Mouse (Mus musculus) ES-Bruce4 (cell line): Measurements from ENCODE around the gene Galns.

Experiments used
- CTCF ChIP-seq: IDR thresholded peaks from one replicate; pipeline ENCODE4 v1.8.1; 2011; ENCODE audit warnings: low read depth, low read length
- EP300 ChIP-seq: IDR thresholded peaks from 2 replicates; pipeline ENCODE4 v1.6.1; 2011; ENCODE audit warnings: low read depth, low read length; ENCODE audit not compliant: insufficient read depth
- POLR2A ChIP-seq: IDR thresholded peaks from one replicate; pipeline ENCODE4 v1.8.1; 2011; ENCODE audit warnings: low read length; ENCODE audit not compliant: insufficient read depth

- TF ChIP-seq CTCF (no peak), EP300 (no peak), POLR2A (no peak)
These were observed 25.1 kb downstream of the Galns start for GRCm38 (mm10) chr8:122586171-122586570.
